Mouse (Mus musculus): ENCODE results near the gene Dlx2. TPM values are rescaled to one million over a fixed set of nuclear protein-coding genes. Genes with fewer than 3 reads are reported as not detected.

The Dlx2 gene
- polyA plus RNA-seq, 1 experiment from 2014 or later, result 0.04 TPM

GRCm38 (mm10) chr2:71497175-71497574, 49.4 kb downstream of the Dlx2 start:
- no peak overlapping the region for H3K9ac ChIP-seq (ENCODE audit: low read depth, low read length)
- no peaks in the 10 kb centered on the region; the same call in none of the 2 replicates for H3K4me1 ChIP-seq (ENCODE audit: control insufficient read depth, low read depth, low read length)
- 56% methylated on average over 5 of the region's 5 CpGs for WGBS (ENCODE audit: insufficient replicate concordance)
- no peak overlapping the region for H3K27ac ChIP-seq (ENCODE audit: low read length)
- H3K9me3 ChIP-seq (replicated peaks; ENCODE audit: control insufficient read depth, low read length), result no peaks in the 10 kb centered on the region
- H3K4me2 ChIP-seq (ENCODE audit: low read depth, low read length), result no peak overlapping the region
- H3K4me3 ChIP-seq (ENCODE audit: low read depth, low read length), result no peak overlapping the region
- H3K27me3 ChIP-seq (ENCODE audit: control insufficient read depth, insufficient read depth, low read depth, low read length), result no peaks in the 10 kb centered on the region
- no peaks in the 10 kb centered on the region for H3K36me3 ChIP-seq (ENCODE audit: control insufficient read depth, insufficient read depth)
- no peak for ATAC-seq (ENCODE audit: low read depth)

- H3K36me3 ChIP-seq (ENCODE audit: control insufficient read depth, insufficient read depth), result no peaks in the 10 kb centered on the region
- H3K4me2 ChIP-seq (ENCODE audit: low read depth, low read length), result no peak overlapping the region
- no peaks in the 10 kb centered on the region; the same call in none of the 2 replicates for H3K4me1 ChIP-seq (ENCODE audit: control insufficient read depth, low read depth, low read length)
- no peak for ATAC-seq (ENCODE audit: low read depth)
- no peaks in the 10 kb centered on the region for H3K27me3 ChIP-seq (ENCODE audit: control insufficient read depth, insufficient read depth, low read depth, low read length)
- no peak overlapping the region for H3K4me3 ChIP-seq (ENCODE audit: low read depth, low read length)
- WGBS (ENCODE audit: insufficient replicate concordance), result 63% methylated on average over 4 of the region's 4 CpGs
- no peak overlapping the region for H3K9ac ChIP-seq (ENCODE audit: low read depth, low read length)
- H3K27ac ChIP-seq (ENCODE audit: low read length), result no peak overlapping the region
- no peaks in the 10 kb centered on the region for H3K9me3 ChIP-seq (replicated peaks; ENCODE audit: control insufficient read depth, low read length)
These were observed 51.6 kb downstream of the Dlx2 start for GRCm38 (mm10) chr2:71494971-71495370.

- Histone ChIP-seq H3K9me3 (replicated peaks; ENCODE audit: control insufficient read depth, low read length) (no peaks in the 10 kb centered on the region), H3K27ac (ENCODE audit: low read length) (no peak overlapping the region), H3K36me3 (ENCODE audit: control insufficient read depth, insufficient read depth) (no peaks in the 10 kb centered on the region), H3K4me2 (ENCODE audit: low read depth, low read length) (no peak overlapping the region), H3K4me3 (ENCODE audit: low read depth, low read length) (no peak overlapping the region), H3K9ac (ENCODE audit: low read depth, low read length) (no peak overlapping the region), H3K4me1 (ENCODE audit: control insufficient read depth, low read depth, low read length) (no peaks in the 10 kb centered on the region; the same call in none of the 2 replicates), H3K27me3 (ENCODE audit: control insufficient read depth, insufficient read depth, low read depth, low read length) (no peaks in the 10 kb centered on the region)
- ATAC-seq (ENCODE audit: low read depth), result no peak
- 78% methylated on average over 10 of the region's 10 CpGs for WGBS (ENCODE audit: insufficient replicate concordance)
These were observed 52.1 kb downstream of the Dlx2 start for GRCm38 (mm10) chr2:71494503-71494902.

Other genes with a start within 250 kb of the Dlx2 start
- 22.6 and 24.4 TPM in 2 replicates for gene Slc25a12, start 179.0 kb downstream of the Dlx2 start, polyA plus RNA-seq (2015; fragmentation: Nextera tagmentation; extraction: Ambion mirVana)
- gene Hat1, start 157.8 kb downstream of the Dlx2 start, polyA plus RNA-seq (2015; fragmentation: Nextera tagmentation; extraction: Ambion mirVana), result 79.8 and 95.7 TPM in 2 replicates
- 22.8 and 24.9 TPM in 2 replicates for gene Metap1d, start 93.5 kb downstream of the Dlx2 start, polyA plus RNA-seq (2015; fragmentation: Nextera tagmentation; extraction: Ambion mirVana)
- gene Dlx1, start 18.6 kb downstream of the Dlx2 start, polyA plus RNA-seq (2015; fragmentation: Nextera tagmentation; extraction: Ambion mirVana), result 0.06 TPM in 1 of 2 replicates, not detected in the other
- gene Itga6, start 198.9 kb upstream of the Dlx2 start, polyA plus RNA-seq (2015; fragmentation: Nextera tagmentation; extraction: Ambion mirVana), result 4.0 and 5.3 TPM in 2 replicates